Mouse (Mus musculus): ENCODE results near the gene Fxyd2. TPM values are rescaled to one million over a fixed set of nuclear protein-coding genes. Genes with fewer than 3 reads are reported as not detected.

The Fxyd2 gene
- total and polyA plus RNA-seq, 2 experiments from 2014 or later = 16.6 to 22.7 TPM

DNA sequence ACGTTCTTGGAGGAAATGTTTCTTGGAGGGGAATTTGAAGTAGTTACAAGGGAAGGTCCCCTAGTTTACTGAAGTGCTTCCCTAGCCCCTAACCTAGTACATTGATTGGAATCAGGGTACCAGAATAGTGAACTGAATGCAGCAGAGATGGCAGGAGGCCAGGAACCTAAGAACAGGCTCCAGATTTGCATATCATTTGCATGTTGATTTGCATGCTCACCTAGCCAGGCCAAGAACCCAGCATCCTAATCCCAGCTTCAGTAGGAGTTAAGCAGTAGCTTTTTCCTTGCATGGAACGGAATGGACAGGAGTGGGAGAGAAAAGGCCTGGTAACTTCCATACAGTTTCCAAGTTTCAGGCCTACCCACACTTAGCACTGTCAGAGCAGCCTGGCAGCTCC is 34.7 kb downstream of the Fxyd2 start:
- H3K4me3 ChIP-seq (ENCODE audit: low read depth, low read length) = no peak overlapping the region
- TF ChIP-seq CTCF (IDR thresholded peaks at IDR 0.05; ENCODE audit: low read depth) = no peak
- peak overlapping the region; percentile 81 for H3K4me2 ChIP-seq (ENCODE audit: low read depth)
- peak; percentile 69 for DNase-seq
- no peaks in the 10 kb centered on the region for H3K36me3 ChIP-seq (ENCODE audit: insufficient read depth)
- 20% methylated on average over 2 of the region's 2 CpGs for WGBS
- no peaks in the 10 kb centered on the region for H3K9me3 ChIP-seq (ENCODE audit: low read length)
- H3K4me1 ChIP-seq (ENCODE audit: insufficient read depth) = peaks cover 40% of the 10 kb centered on the region
- H3K9ac ChIP-seq = peak overlapping the region; percentile 81; the same call in 1 of the 2 replicates
- H3K27me3 ChIP-seq (ENCODE audit: insufficient read depth, low read length) = no peaks in the 10 kb centered on the region
- no peak for ATAC-seq
- peak overlapping the region; percentile 91 for H3K27ac ChIP-seq (ENCODE audit: low read depth, low read length)

DNA sequence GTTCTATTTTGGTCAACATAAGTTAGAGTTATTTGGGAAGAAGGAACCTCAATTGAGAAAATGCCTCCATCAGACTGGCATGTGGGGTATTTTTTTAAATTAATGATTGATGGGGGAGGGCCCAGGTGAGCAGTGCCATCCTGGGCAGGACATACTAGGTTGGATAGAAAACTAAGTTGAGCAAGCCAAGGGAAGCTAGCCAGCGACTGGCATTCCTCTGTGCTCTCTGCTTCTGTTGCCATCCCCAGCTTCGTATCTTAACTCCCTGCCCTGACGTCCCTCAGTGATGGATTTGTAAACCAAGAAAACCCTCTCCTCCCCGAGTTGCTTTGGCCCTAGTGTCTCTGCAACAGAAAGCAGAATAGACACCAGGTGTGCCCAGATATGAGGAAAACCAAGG is 39.6 kb downstream of the Fxyd2 start:
- Histone ChIP-seq H3K9me3 (ENCODE audit: low read length) (no peaks in the 10 kb centered on the region), H3K4me3 (ENCODE audit: low read depth, low read length) (no peak overlapping the region), H3K9ac (no peak overlapping the region), H3K27ac (ENCODE audit: low read depth, low read length) (no peak overlapping the region), H3K27me3 (ENCODE audit: insufficient read depth, low read length) (no peaks in the 10 kb centered on the region), H3K4me1 (ENCODE audit: insufficient read depth) (peaks cover 37% of the 10 kb centered on the region), H3K36me3 (ENCODE audit: insufficient read depth) (peaks cover 4% of the 10 kb centered on the region; the same call in 1 of the 2 replicates), H3K4me2 (ENCODE audit: low read depth) (no peak overlapping the region)
- DNase-seq (no peak), ATAC-seq (no peak)
- TF ChIP-seq CTCF (IDR thresholded peaks at IDR 0.05; ENCODE audit: low read depth) = no peak
- 71% methylated on average over 4 of the region's 4 CpGs for WGBS

DNA sequence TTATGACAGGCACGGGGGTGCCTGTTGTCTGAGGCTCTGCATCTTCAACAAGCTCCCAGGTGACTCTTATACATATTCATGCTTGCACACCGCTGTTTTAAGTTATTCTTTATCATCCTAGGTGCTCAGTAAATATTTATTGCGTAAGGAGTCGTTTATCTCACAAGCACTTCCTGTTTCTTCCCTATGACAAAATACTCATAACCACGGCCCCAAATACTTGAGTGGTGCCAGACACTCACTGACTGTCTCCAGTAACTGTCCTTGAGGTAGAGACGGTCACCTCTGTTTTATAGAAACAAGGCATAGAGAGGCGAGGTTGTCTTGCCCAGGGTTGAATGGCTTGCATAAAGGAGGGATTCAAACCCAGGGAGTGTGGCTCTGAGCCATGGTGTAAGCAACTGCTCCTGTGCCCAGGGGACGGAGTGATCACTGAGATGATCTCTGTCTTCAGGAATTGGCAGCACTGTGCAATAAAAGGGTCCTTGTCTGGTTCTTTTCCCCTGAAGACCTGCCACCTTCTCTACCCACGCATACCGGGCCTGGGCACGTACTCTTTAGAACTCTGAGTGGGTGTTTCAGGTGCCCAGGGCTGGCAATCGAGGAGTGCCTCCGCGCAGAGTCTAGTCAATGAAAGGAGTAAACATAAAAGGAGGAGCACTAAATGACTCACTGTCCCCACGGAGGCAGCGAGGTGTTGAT is 40.8 kb downstream of the Fxyd2 start:
- ATAC-seq (no peak), DNase-seq (no peak)
- H3K4me2 ChIP-seq (ENCODE audit: low read depth) = no peak overlapping the region
- H3K4me3 ChIP-seq (ENCODE audit: low read depth, low read length) = no peak overlapping the region
- peaks cover 4% of the 10 kb centered on the region; the same call in 1 of the 2 replicates for H3K36me3 ChIP-seq (ENCODE audit: insufficient read depth)
- peaks cover 26% of the 10 kb centered on the region for H3K4me1 ChIP-seq (ENCODE audit: insufficient read depth)
- H3K27ac ChIP-seq (ENCODE audit: low read depth, low read length) = no peak overlapping the region
- WGBS = 72% methylated on average over 16 of the region's 16 CpGs
- no peak for TF ChIP-seq CTCF (IDR thresholded peaks at IDR 0.05; ENCODE audit: low read depth)
- H3K9ac ChIP-seq = no peak overlapping the region
- no peaks in the 10 kb centered on the region for H3K27me3 ChIP-seq (ENCODE audit: insufficient read depth, low read length)
- no peaks in the 10 kb centered on the region for H3K9me3 ChIP-seq (ENCODE audit: low read length)

GRCm38 (mm10) chr9:45444251-45444798 is 44.9 kb downstream of the Fxyd2 start:
- ATAC-seq (no peak), DNase-seq (no peak)
- no peak overlapping the region for H3K4me2 ChIP-seq (ENCODE audit: low read depth)
- H3K36me3 ChIP-seq (ENCODE audit: insufficient read depth) = peaks cover 14% of the 10 kb centered on the region; the same call in 1 of the 2 replicates
- H3K27ac ChIP-seq (ENCODE audit: low read depth, low read length) = no peak overlapping the region
- H3K9me3 ChIP-seq (ENCODE audit: low read length) = no peaks in the 10 kb centered on the region
- H3K9ac ChIP-seq = no peak overlapping the region
- no peak for TF ChIP-seq CTCF (IDR thresholded peaks at IDR 0.05; ENCODE audit: low read depth)
- peaks cover 15% of the 10 kb centered on the region; the same call in 1 of the 2 replicates for H3K4me1 ChIP-seq (ENCODE audit: insufficient read depth)
- 85% methylated on average over 5 of the region's 5 CpGs for WGBS
- no peak overlapping the region for H3K4me3 ChIP-seq (ENCODE audit: low read depth, low read length)
- H3K27me3 ChIP-seq (ENCODE audit: insufficient read depth, low read length) = no peaks in the 10 kb centered on the region

DNA sequence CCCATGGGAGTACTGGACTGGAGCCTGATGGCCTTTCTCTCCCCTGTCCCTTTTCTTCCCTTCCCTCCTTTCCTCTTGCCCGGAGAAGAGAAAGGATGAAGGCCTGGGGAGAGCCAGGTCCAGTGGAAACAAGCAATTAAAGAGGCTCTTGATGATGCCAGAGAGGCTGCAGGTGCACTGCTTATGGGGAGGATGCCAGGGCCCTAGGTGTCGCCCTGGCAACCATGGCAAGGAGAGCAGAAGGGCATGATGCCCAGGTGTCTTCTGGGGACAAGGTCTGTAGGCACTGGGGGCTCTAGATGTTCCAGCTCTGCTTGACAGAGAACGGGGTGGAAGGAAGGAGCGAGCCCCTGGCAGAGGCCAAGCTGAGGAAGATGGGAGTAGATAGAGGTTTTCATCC is 50.2 kb downstream of the Fxyd2 start:
- DNase-seq (no peak), ATAC-seq (no peak)
- no peak overlapping the region for H3K4me3 ChIP-seq (ENCODE audit: low read depth, low read length)
- H3K9ac ChIP-seq = no peak overlapping the region
- no peaks in the 10 kb centered on the region for H3K27me3 ChIP-seq (ENCODE audit: insufficient read depth, low read length)
- no peak for TF ChIP-seq CTCF (IDR thresholded peaks at IDR 0.05; ENCODE audit: low read depth)
- H3K36me3 ChIP-seq (ENCODE audit: insufficient read depth) = peaks cover 25% of the 10 kb centered on the region
- 77% methylated on average over 4 of the region's 4 CpGs for WGBS
- H3K9me3 ChIP-seq (ENCODE audit: low read length) = no peaks in the 10 kb centered on the region
- no peak overlapping the region for H3K27ac ChIP-seq (ENCODE audit: low read depth, low read length)
- peaks cover 3% of the 10 kb centered on the region; the same call in 1 of the 2 replicates for H3K4me1 ChIP-seq (ENCODE audit: insufficient read depth)
- H3K4me2 ChIP-seq (ENCODE audit: low read depth) = no peak overlapping the region

DNA sequence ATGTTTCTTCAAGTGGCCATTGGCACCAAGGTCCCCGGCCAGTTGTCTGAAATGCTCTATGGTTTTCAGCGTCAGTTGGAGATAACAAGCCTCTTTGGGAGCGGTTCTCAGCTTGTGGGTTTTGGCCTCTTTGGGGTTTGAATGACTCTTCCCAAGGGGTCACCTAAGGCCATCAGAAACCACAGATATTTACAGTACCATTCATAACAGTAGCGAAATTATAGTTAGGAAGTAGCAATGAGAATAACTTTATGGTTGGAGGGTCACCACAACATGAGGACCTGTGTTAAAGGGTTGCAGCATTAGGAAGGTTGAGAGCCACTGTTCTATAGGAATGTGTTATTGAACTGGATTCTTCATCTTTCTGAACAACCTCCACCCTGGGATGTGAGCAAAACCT is 51.9 kb downstream of the Fxyd2 start:
- H3K4me1 ChIP-seq (ENCODE audit: insufficient read depth) = peaks cover 8% of the 10 kb centered on the region
- no peak overlapping the region for H3K9ac ChIP-seq
- no peak overlapping the region for H3K4me2 ChIP-seq (ENCODE audit: low read depth)
- H3K4me3 ChIP-seq (ENCODE audit: low read depth, low read length) = no peak overlapping the region
- no peak overlapping the region for H3K27ac ChIP-seq (ENCODE audit: low read depth, low read length)
- TF ChIP-seq CTCF (IDR thresholded peaks at IDR 0.05; ENCODE audit: low read depth) = no peak
- H3K27me3 ChIP-seq (ENCODE audit: insufficient read depth, low read length) = no peaks in the 10 kb centered on the region
- 93% methylated on average over 4 of the region's 4 CpGs for WGBS
- DNase-seq (no peak), ATAC-seq (no peak)
- H3K9me3 ChIP-seq (ENCODE audit: low read length) = no peaks in the 10 kb centered on the region
- H3K36me3 ChIP-seq (ENCODE audit: insufficient read depth) = peaks cover 25% of the 10 kb centered on the region

DNA sequence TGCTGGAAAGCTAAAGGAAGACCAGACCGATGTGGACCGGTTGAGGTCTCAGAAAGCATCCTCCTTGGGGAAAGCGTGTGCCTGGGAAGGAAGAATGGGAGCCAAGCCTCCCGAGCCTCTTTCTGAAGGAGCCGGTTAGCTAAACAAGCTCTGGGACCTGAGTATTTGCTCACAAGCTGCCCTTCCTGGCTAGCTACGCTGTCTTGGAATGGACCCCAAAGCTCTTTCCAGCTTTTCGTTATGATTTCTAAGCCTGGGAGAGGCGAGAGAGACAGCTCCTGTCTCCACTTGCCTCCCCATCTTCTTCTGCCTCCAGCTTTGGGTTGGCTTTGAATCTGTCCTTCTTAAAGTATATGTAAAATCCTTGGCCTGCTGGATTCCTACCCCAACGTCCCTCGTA is 54.6 kb downstream of the Fxyd2 start:
- H3K27ac ChIP-seq (ENCODE audit: low read depth, low read length) = no peak overlapping the region; the same call in 1 of the 2 replicates
- WGBS = 59% methylated on average over 10 of the region's 10 CpGs
- peak; percentile 73 for DNase-seq
- no peak overlapping the region for H3K4me2 ChIP-seq (ENCODE audit: low read depth)
- peaks cover 18% of the 10 kb centered on the region for H3K36me3 ChIP-seq (ENCODE audit: insufficient read depth)
- no peak overlapping the region for H3K9ac ChIP-seq
- no peak for TF ChIP-seq CTCF (IDR thresholded peaks at IDR 0.05; ENCODE audit: low read depth)
- H3K4me1 ChIP-seq (ENCODE audit: insufficient read depth) = peaks cover 14% of the 10 kb centered on the region
- H3K27me3 ChIP-seq (ENCODE audit: insufficient read depth, low read length) = no peaks in the 10 kb centered on the region
- H3K4me3 ChIP-seq (ENCODE audit: low read depth, low read length) = no peak overlapping the region
- peak; percentile 67 for ATAC-seq
- no peaks in the 10 kb centered on the region for H3K9me3 ChIP-seq (ENCODE audit: low read length)

Data from forebrain, postnatal 0 days (tissue).